Mouse (Mus musculus) heart, postnatal 0 days (tissue): ENCODE measurements around the gene Hoxa1. TPM values are rescaled to one million over a fixed set of nuclear protein-coding genes. Genes with fewer than 3 reads are reported as not detected.

Experiments
- ATAC-seq: fragments of 200-750 bp; cut with Nextera tagmentation; 2 replicates; pipeline ENCODE4 v1.8.0; 2017; ENCODE audit warnings: low read depth, moderate number of reproducible peaks, moderate library complexity; ENCODE audit not compliant: insufficient read depth
- DNase-seq: peaks from one replicate; pipeline ENCODE4 v3.0.0-alpha.2; 2016; ENCODE audit warnings: low spot score
- H3K27ac ChIP-seq: fragments of 300-500 bp; sonication (generic); 2 replicates; pipeline ENCODE4 v1.5.1; 2014; ENCODE audit warnings: low read depth, mild to moderate bottlenecking
- H3K27me3 ChIP-seq: fragments of 300-500 bp; sonication (generic); 2 replicates; pipeline ENCODE4 v1.6.1; 2014; ENCODE audit warnings: low read length, mixed read lengths; ENCODE audit not compliant: control insufficient read depth, insufficient read depth
- H3K36me3 ChIP-seq: fragments of 300-500 bp; sonication (generic); replicated peaks from 2 replicates; pipeline ENCODE4 v1.6.1; 2014; ENCODE audit warnings: low read length, mixed read lengths; ENCODE audit not compliant: control insufficient read depth, insufficient read depth
- H3K4me1 ChIP-seq: fragments of 300-500 bp; sonication (generic); 2 replicates; pipeline ENCODE4 v1.6.1; 2014; ENCODE audit warnings: antibody characterized with exemption; ENCODE audit not compliant: control insufficient read depth, insufficient read depth
- H3K4me2 ChIP-seq: fragments of 300-500 bp; sonication (generic); 2 replicates; pipeline ENCODE4 v1.6.1; 2014; ENCODE audit warnings: low read depth, mild to moderate bottlenecking, low read length, moderate library complexity
- H3K4me3 ChIP-seq: fragments of 300-500 bp; sonication (generic); 2 replicates; pipeline ENCODE4 v1.5.1; 2014; ENCODE audit warnings: low read depth, low read length
- H3K9ac ChIP-seq: fragments of 300-500 bp; sonication (generic); replicated peaks from 2 replicates; pipeline ENCODE4 v1.6.1; 2014; ENCODE audit warnings: low read depth, low read length, mixed read lengths
- H3K9me3 ChIP-seq: fragments of 300-500 bp; sonication (generic); replicated peaks from 2 replicates; pipeline ENCODE4 v1.6.1; 2016; ENCODE audit warnings: low read length; ENCODE audit not compliant: control insufficient read depth
- CTCF ChIP-seq: IDR thresholded peaks from 2 replicates; pipeline ENCODE4 v1.5.1; 2016; ENCODE audit warnings: antibody characterized with exemption, control low read depth, low read depth
- EP300 ChIP-seq: IDR thresholded peaks from 2 replicates; pipeline ENCODE4 v1.6.1; 2016; ENCODE audit warnings: antibody characterized with exemption, low read depth
- WGBS: fragments of 180-500 bp; shearing (Covaris S2); extraction: QIAGEN DNeasy Blood & Tissue Kit; methylation state at CpG from one replicate; pipeline ENCODE4 v1.1.7; 2014; 5-methylcytosine and 5-hydroxymethylcytosine counted together
- polyA plus RNA-seq: library from polyadenylated mRNA; unstranded; fragments of >200 nt; fragmentation: Nextera tagmentation; extraction: Ambion mirVana; gene quantifications from 2 replicates; pipeline ENCODE4 v1.2.1, GENCODE M21; 2015
- total RNA-seq: library from RNA; depleted of rRNA; stranded (reverse); fragments of >200 nt; gene quantifications from 2 replicates; pipeline ENCODE4 v1.2.3, GENCODE M21; 2014; ENCODE audit warnings: low replicate concordance

Gene Hoxa1
- total and polyA plus RNA-seq, 2 experiments from 2014 or later, result 0.08 TPM; not detected in 1

GRCm38 (mm10) chr6:52173648-52174047, 15.5 kb upstream of the Hoxa1 start:
- DNase-seq (no peak), ATAC-seq (no peak)
- Histone ChIP-seq H3K9ac (no peak overlapping the region), H3K27ac (no peak overlapping the region), H3K4me3 (no peak overlapping the region), H3K9me3 (no peaks in the 10 kb centered on the region), H3K4me1 (0 out of 2 replicates have a peak, but pooled peaks cover 3% of the 10 kb centered on the region), H3K27me3 (peaks cover 99% of the 10 kb centered on the region), H3K4me2 (no peak overlapping the region), H3K36me3 (no peaks in the 10 kb centered on the region)
- TF ChIP-seq CTCF (no peak), EP300 (no peak)
- 7% methylated on average over 4 of the region's 4 CpGs for WGBS

GRCm38 (mm10) chr6:52172501-52172900, 14.4 kb upstream of the Hoxa1 start:
- peak; percentile 52; the same call in 1 of the 2 replicates for ATAC-seq
- H3K4me3 ChIP-seq, result peak overlapping the region; percentile 19

GRCm38 (mm10) chr6:52171938-52172337, 13.8 kb upstream of the Hoxa1 start:
- 17% methylated on average over 7 of the region's 7 CpGs for WGBS
- Histone ChIP-seq H3K4me2 (peak overlapping the region; percentile 32), H3K27ac (no peak overlapping the region; the same call in 1 of the 2 replicates), H3K4me3 (peak overlapping the region; percentile 19), H3K4me1 (0 out of 2 replicates have a peak, but pooled peaks cover 3% of the 10 kb centered on the region), H3K9me3 (no peaks in the 10 kb centered on the region), H3K36me3 (no peaks in the 10 kb centered on the region), H3K9ac (no peak overlapping the region), H3K27me3 (peaks cover 99% of the 10 kb centered on the region)
- TF ChIP-seq CTCF, result no peak
- no peak for TF ChIP-seq EP300
- ATAC-seq (no peak), DNase-seq (no peak)

More at GRCm38 (mm10) chr6:52172501-52172900, 14.4 kb upstream of the Hoxa1 start:
- Histone ChIP-seq H3K36me3 (no peaks in the 10 kb centered on the region), H3K4me1 (0 out of 2 replicates have a peak, but pooled peaks cover 3% of the 10 kb centered on the region), H3K27ac (no peak overlapping the region; the same call in 1 of the 2 replicates), H3K27me3 (peaks cover 99% of the 10 kb centered on the region), H3K9me3 (no peaks in the 10 kb centered on the region), H3K9ac (no peak overlapping the region), H3K4me2 (peak overlapping the region; percentile 32)
- no peak for DNase-seq
- TF ChIP-seq CTCF (no peak), EP300 (no peak)
- 2% methylated on average over 35 of the region's 35 CpGs for WGBS

- Histone ChIP-seq H3K4me2 (no peak overlapping the region), H3K27me3 (peaks cover 99% of the 10 kb centered on the region)
These were observed 13.2 kb upstream of the Hoxa1 start for GRCm38 (mm10) chr6:52171331-52171730.

GRCm38 (mm10) chr6:52170898-52171223, 12.7 kb upstream of the Hoxa1 start:
- peaks cover 99% of the 10 kb centered on the region for H3K27me3 ChIP-seq
- H3K4me3 ChIP-seq, result no peak overlapping the region
- H3K27ac ChIP-seq, result peak overlapping the region; percentile 46
- H3K4me2 ChIP-seq, result 0 out of 2 replicates have a peak overlapping the region, but pooled peaks have one; percentile 17
- H3K9me3 ChIP-seq, result no peaks in the 10 kb centered on the region
- TF ChIP-seq EP300 (no peak), CTCF (no peak)
- H3K9ac ChIP-seq, result no peak overlapping the region
- H3K36me3 ChIP-seq, result no peaks in the 10 kb centered on the region
- WGBS, result 8% methylated on average over 5 of the region's 5 CpGs
- 0 out of 2 replicates have a peak, but pooled peaks cover 3% of the 10 kb centered on the region for H3K4me1 ChIP-seq
- ATAC-seq, result 0 out of 2 replicates have a peak, but pooled peaks have one; percentile 8
- no peak for DNase-seq

More at GRCm38 (mm10) chr6:52171331-52171730, 13.2 kb upstream of the Hoxa1 start:
- H3K9ac ChIP-seq, result no peak overlapping the region
- ATAC-seq, result no peak
- H3K36me3 ChIP-seq, result no peaks in the 10 kb centered on the region
- H3K4me3 ChIP-seq, result no peak overlapping the region
- 13% methylated on average over 4 of the region's 4 CpGs for WGBS
- H3K27ac ChIP-seq, result no peak overlapping the region
- TF ChIP-seq EP300 (no peak), CTCF (no peak)
- no peak for DNase-seq
- 0 out of 2 replicates have a peak, but pooled peaks cover 3% of the 10 kb centered on the region for H3K4me1 ChIP-seq
- H3K9me3 ChIP-seq, result no peaks in the 10 kb centered on the region
